8 mouse cellular contexts compared by ENCODE assay signal in the genomic region with DNA sequence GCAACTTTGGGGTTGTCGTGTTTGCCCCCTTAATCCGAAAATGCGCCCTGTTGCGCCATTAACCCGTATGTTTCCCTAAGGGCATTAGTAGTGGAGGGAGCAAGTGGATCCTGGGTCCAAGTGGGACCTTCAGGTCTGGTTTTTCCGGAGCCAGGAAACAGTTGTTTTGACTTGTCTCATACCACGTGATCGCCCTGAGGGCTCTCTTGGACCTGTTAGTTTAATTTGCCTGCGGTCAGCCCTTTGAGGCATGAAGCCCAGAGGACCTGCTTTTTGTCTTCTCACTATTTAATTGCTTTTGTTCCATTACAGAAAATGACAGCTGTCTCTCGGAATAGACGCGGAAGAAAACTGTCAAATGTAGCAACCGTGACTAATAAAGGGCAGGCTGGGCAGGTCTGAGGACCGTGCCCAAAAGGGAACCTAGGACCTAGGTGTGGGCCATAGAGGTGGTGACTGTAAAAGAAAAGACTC. TPM values are rescaled to one million over a fixed set of nuclear protein-coding genes. Genes with fewer than 3 reads are reported as not detected.
A peak's percentile ranks its signal among the peaks of the same experiment; 100 is the strongest.
DNase-seq lines count a peak whose midpoint lies in the region; ATAC-seq and TF ChIP-seq lines count a peak whose summit lies in the region.

No protein-coding gene starts in this region.

- TF ChIP-seq CTCF in MEL (IDR thresholded peaks at IDR 0.05 in 2 of 3, conservative IDR thresholded peaks at IDR 0.05 in 1 of 3; ENCODE audit: control insufficient read depth in 1 of 3, insufficient read depth in 1 of 3, low read depth in 2 of 3, low read length in 3 of 3, poor library complexity in 1 of 3, severe bottlenecking in 1 of 3) = no peak
- no peak; the same call in 1 of the 2 replicates for TF ChIP-seq CTCF in small intestine, adult 2 months (IDR thresholded peaks at IDR 0.05; ENCODE audit: extremely low read depth, insufficient read length, insufficient replicate concordance, low read depth, low read length)

- ATAC-seq in cerebellum, adult (ENCODE audit: insufficient number of reproducible peaks, low FRiP score, low TSS enrichment) = peak; percentile 13; the same call in 1 of the 2 replicates
- peak; percentile 15 to 38; a peak in 3 of 4 replicates for ATAC-seq in hematopoietic stem cell, adult 5-6 weeks (replicated peaks in 1 of 2; ENCODE audit: insufficient read depth in 1 of 2, low FRiP score in 2 of 2, low TSS enrichment in 1 of 2, low read depth in 1 of 2, poor library complexity in 2 of 2, severe bottlenecking in 2 of 2)
- no peak; the same call in 1 of the 2 replicates for ATAC-seq in erythroid progenitor cell, adult 5-6 weeks (replicated peaks; ENCODE audit: low FRiP score, poor library complexity, severe bottlenecking)

- H3K27ac ChIP-seq in MEL (ENCODE audit: control insufficient read depth, low read depth, low read length) = no peak overlapping the region
- peak overlapping the region; percentile 86 for H3K27ac ChIP-seq in small intestine, adult 2 months (ENCODE audit: insufficient read depth, low read depth, low read length)

- DNase-seq in cerebellum, adult 8-10 months = no peak
- no peak for DNase-seq in MEL (ENCODE audit: low read depth, low spot score)
- peak; percentile 71 for DNase-seq in lung, adult 18-20 months
- DNase-seq in urinary bladder, adult 2 months (ENCODE audit: low spot score) = no peak

- H3K4me3 ChIP-seq in MEL (ENCODE audit: control insufficient read depth in 1 of 2, insufficient read depth in 1 of 2, low read depth in 2 of 2, low read length in 2 of 2) = peak overlapping the region; percentile 82
- peak overlapping the region; percentile 93 for H3K4me3 ChIP-seq in small intestine, adult 2 months (ENCODE audit: low read depth, low read length)

- TF ChIP-seq EP300 in MEL (IDR thresholded peaks at IDR 0.05; ENCODE audit: low read depth in 1 of 2, low read length in 2 of 2) = no peak

- no peak for TF ChIP-seq RAD21 in MEL (IDR thresholded peaks at IDR 0.05; ENCODE audit: low read depth, low read length)

- peaks cover 2 to 11% of the 10 kb centered on the region in 2 experiments; a peak in 2 of 4 replicates for H3K4me1 ChIP-seq in MEL (ENCODE audit: control insufficient read depth in 1 of 2, insufficient read depth in 2 of 2, low read length in 2 of 2)
- H3K4me1 ChIP-seq in small intestine, adult 2 months (ENCODE audit: control insufficient read depth, insufficient read depth, insufficient read length, low read length) = peaks cover 6% of the 10 kb centered on the region; the same call in 1 of the 2 replicates

- no peaks in the 10 kb centered on the region for H3K9me3 ChIP-seq in MEL (replicated peaks; ENCODE audit: insufficient read depth, low read length)

- peaks cover 21% of the 10 kb centered on the region for H3K79me2 ChIP-seq in MEL (ENCODE audit: control insufficient read depth, insufficient read depth, low read length, poor library complexity)

- WGBS in small intestine, adult 2 months = 1% methylated on average over 14 of the region's 14 CpGs

- H3K36me3 ChIP-seq in MEL (ENCODE audit: control insufficient read depth in 1 of 2, insufficient read depth in 2 of 2, low read length in 2 of 2) = peaks cover 0 to 12% of the 10 kb centered on the region in 2 experiments
- peaks cover 4% of the 10 kb centered on the region; the same call in 1 of the 2 replicates for H3K36me3 ChIP-seq in small intestine, adult 2 months (ENCODE audit: control insufficient read depth, insufficient read depth, low read length)

- peaks cover 2 to 15% of the 10 kb centered on the region in 2 experiments; a peak in 2 of 4 replicates for H3K27me3 ChIP-seq in MEL (ENCODE audit: control insufficient read depth in 1 of 2, insufficient read depth in 2 of 2, low read length in 2 of 2)
- no peaks in the 10 kb centered on the region for H3K27me3 ChIP-seq in small intestine, adult 2 months (ENCODE audit: control insufficient read depth, insufficient read depth, low read length)

- peak overlapping the region; percentile 64 for H3K9ac ChIP-seq in MEL (ENCODE audit: control insufficient read depth, low read depth, low read length, poor library complexity, severe bottlenecking)

- no peak for TF ChIP-seq POLR2A in MEL (IDR thresholded peaks at IDR 0.05; ENCODE audit: control insufficient read depth in 1 of 2, insufficient read depth in 1 of 2, low read depth in 1 of 2, low read length in 2 of 2, poor library complexity in 1 of 2)
- TF ChIP-seq POLR2A in small intestine, adult 2 months (IDR thresholded peaks at IDR 0.05; ENCODE audit: low read depth, low read length) = no peak

TF ChIP-seq in MEL, 35 proteins besides CTCF, POLR2A, EP300 and RAD21:
- no peak for TF ChIP-seq JUND (IDR thresholded peaks at IDR 0.05; ENCODE audit: low read depth, low read length)
- no peak for TF ChIP-seq MAX (IDR thresholded peaks at IDR 0.05; ENCODE audit: low read length)
- TF ChIP-seq UBTF (IDR thresholded peaks at IDR 0.05; ENCODE audit: borderline replicate concordance, insufficient read depth, low read depth, low read length) = no peak
- TF ChIP-seq USF2 (IDR thresholded peaks at IDR 0.05; ENCODE audit: borderline replicate concordance in 1 of 2, insufficient read depth in 1 of 2, low read depth in 1 of 2, low read length in 2 of 2) = no peak
- 0 out of 2 replicates have a peak, but pooled peaks have one; percentile 5 for TF ChIP-seq BHLHE40 (IDR thresholded peaks at IDR 0.05; ENCODE audit: borderline replicate concordance, low read depth, low read length)
- no peak for TF ChIP-seq POLR2AphosphoS5 (IDR thresholded peaks at IDR 0.05; ENCODE audit: borderline replicate concordance, low read depth, low read length)
- no peak for TF ChIP-seq CHD2 (IDR thresholded peaks at IDR 0.05; ENCODE audit: low read length)
- no peak for TF ChIP-seq ZMIZ1 (IDR thresholded peaks at IDR 0.05; ENCODE audit: low read depth, low read length)
- TF ChIP-seq USF1 (IDR thresholded peaks at IDR 0.05; ENCODE audit: low read depth, low read length) = no peak; the same call in 1 of the 2 replicates
- 0 out of 2 replicates have a peak, but pooled peaks have one; percentile 1 for TF ChIP-seq SIN3A (IDR thresholded peaks at IDR 0.05; ENCODE audit: low read length)
- TF ChIP-seq POLR2AphosphoS2 (IDR thresholded peaks at IDR 0.05; ENCODE audit: low read length) = no peak
- TF ChIP-seq GATA1 (IDR thresholded peaks at IDR 0.05; ENCODE audit: low read depth, low read length) = no peak
- no peak for TF ChIP-seq CHD1 (IDR thresholded peaks at IDR 0.05; ENCODE audit: low read depth, low read length)
- no peak for TF ChIP-seq ZKSCAN1 (IDR thresholded peaks at IDR 0.05; ENCODE audit: low read depth, low read length)
- no peak for TF ChIP-seq GABPA (IDR thresholded peaks at IDR 0.05; ENCODE audit: low read depth, low read length)
- no peak for TF ChIP-seq MAZ (IDR thresholded peaks at IDR 0.05; ENCODE audit: low read depth, low read length)

RNA-seq across cellular contexts. Expression of a gene that starts 0.5 kb away (rescaled TPM):
- total RNA-seq in MEL (2012; rRNA removed) = 3.4 and 4.0 TPM in 2 replicates
- polyA plus RNA-seq in MEL (2012; ENCODE audit: insufficient read depth in 1 of 2, insufficient read length in 2 of 2, low read depth in 1 of 2, low replicate concordance in 2 of 2, missing spikeins in 1 of 2) = 10 to 100 TPM in 1 of 2 experiments, not detected in 1; 10.0 TPM
- 4.0 and 5.1 TPM in 2 replicates for total RNA-seq in hematopoietic stem cell, adult 5-6 weeks (2017)
- polyA plus RNA-seq in small intestine, adult 2 months (2012; rRNA removed) = 10.4 and 16.6 TPM in 2 replicates
- 15.1 and 18.0 TPM in 2 replicates for total RNA-seq in erythroid progenitor cell, adult 5-6 weeks (2015; ENCODE audit: low replicate concordance)
- total RNA-seq in erythroid progenitor cell, adult 5-6 weeks (2017; ENCODE audit: low replicate concordance) = 4.2 and 5.5 TPM in 2 replicates
- 15.7 and 16.6 TPM in 2 replicates for polyA plus RNA-seq in urinary bladder, adult 2 months (2012; rRNA removed)

RNA-seq across cellular contexts. Expression of a gene that starts 49.5 kb away (rescaled TPM):
- 6.3 TPM in 2 replicates for total RNA-seq in MEL (2012; rRNA removed)
- polyA plus RNA-seq in MEL (2012; ENCODE audit: insufficient read depth in 1 of 2, insufficient read length in 2 of 2, low read depth in 1 of 2, low replicate concordance in 2 of 2, missing spikeins in 1 of 2) = 10 to 100 TPM in 1 of 2 experiments, not detected in 1; 15.0 TPM
- total RNA-seq in hematopoietic stem cell, adult 5-6 weeks (2017) = 21.3 and 21.5 TPM in 2 replicates
- 105 and 122 TPM in 2 replicates for polyA plus RNA-seq in small intestine, adult 2 months (2012; rRNA removed)
- total RNA-seq in erythroid progenitor cell, adult 5-6 weeks (2015; ENCODE audit: low replicate concordance) = 2.1 and 7.6 TPM in 2 replicates
- 3.0 and 4.8 TPM in 2 replicates for total RNA-seq in erythroid progenitor cell, adult 5-6 weeks (2017; ENCODE audit: low replicate concordance)
- 22.3 and 23.4 TPM in 2 replicates for polyA plus RNA-seq in urinary bladder, adult 2 months (2012; rRNA removed)

Comparison
In these comparisons a context has a peak if more than half of its experiments do, and no peak if none do; other contexts are left out.
1. DNase-seq: peak in lung, adult 18-20 months (2 of 2); none in cerebellum, adult 8-10 months (single experiment), MEL (single experiment) and urinary bladder, adult 2 months (single experiment).